Mouse (Mus musculus): ENCODE results near the gene Ece1. TPM values are rescaled to one million over a fixed set of nuclear protein-coding genes. Genes with fewer than 3 reads are reported as not detected.

Gene Ece1
- total and polyA plus RNA-seq, 3 experiments = 27.3 to 120 (median 102) TPM

DNA sequence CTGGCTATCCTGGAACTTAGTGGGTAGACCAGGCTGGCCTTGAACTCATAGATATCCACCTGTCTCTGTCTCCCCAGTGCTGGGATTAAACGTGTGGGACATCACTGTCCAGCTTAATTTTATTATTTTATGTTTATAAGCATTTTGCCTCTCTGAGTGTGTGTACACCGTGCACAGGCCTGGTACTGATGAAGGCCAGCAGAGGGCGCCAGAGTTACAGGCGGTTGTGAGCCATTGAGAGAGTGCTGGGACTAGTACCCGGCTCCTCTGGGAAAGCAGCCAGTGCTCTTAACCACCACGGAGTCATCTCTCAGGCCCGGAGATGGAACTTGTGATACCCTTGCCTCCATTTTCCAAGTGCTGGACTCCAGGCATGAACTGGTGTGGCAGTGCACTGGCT lies 4.9 kb upstream of the Ece1 start:
- Histone ChIP-seq H3K79me2 (replicated peaks; ENCODE audit: control insufficient read depth, insufficient read depth, low read length) (no peaks in the 10 kb centered on the region), H3K4me3 (no peak overlapping the region), H3K27ac (no peak overlapping the region), H3K36me3 (ENCODE audit: control insufficient read depth, insufficient read depth, low read length) (no peaks in the 10 kb centered on the region), H3K9ac (ENCODE audit: low read depth, low read length) (no peak overlapping the region), H3K4me1 (ENCODE audit: control insufficient read depth, insufficient read depth, low read length) (peaks cover 3% of the 10 kb centered on the region), H3K27me3 (ENCODE audit: control insufficient read depth, insufficient read depth, low read length) (no peaks in the 10 kb centered on the region)
- TF ChIP-seq POLR2A (IDR thresholded peaks at IDR 0.05; ENCODE audit: insufficient read depth, low read depth, low read length) = no peak
- TF ChIP-seq CTCF (IDR thresholded peaks at IDR 0.05) = peak; percentile 80
- no peak for TF ChIP-seq EP300 (IDR thresholded peaks at IDR 0.05; ENCODE audit: insufficient read depth, low read depth, low read length)
- DNase-seq = peak in 1 of 2 experiments; percentile 59
- 50% methylated on average over 7 of the region's 7 CpGs for WGBS
- intact Hi-C loops (cut with DNase I) = no loop called here

DNA sequence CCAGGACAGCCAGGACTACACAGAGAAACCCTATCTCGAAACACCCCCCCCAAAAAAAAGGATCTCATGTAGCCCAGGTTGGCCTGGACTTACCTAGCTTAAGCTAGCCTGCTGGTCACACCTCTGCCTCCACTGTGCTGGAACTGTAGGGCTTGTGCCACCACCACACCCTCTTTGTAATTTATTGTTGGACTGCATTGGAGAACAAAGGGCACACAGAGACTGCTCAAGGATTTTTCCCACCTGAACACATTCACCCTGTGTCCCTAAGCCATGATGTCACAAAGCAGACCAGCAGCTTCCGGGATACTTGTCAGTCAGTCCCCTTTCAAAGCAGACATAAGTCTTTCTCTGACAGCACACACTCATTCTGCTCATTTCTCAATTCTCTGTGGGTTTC lies 3.7 kb upstream of the Ece1 start:
- no peak for TF ChIP-seq CTCF (IDR thresholded peaks at IDR 0.05)
- TF ChIP-seq POLR2A (IDR thresholded peaks at IDR 0.05; ENCODE audit: insufficient read depth, low read depth, low read length) = no peak
- no peak for TF ChIP-seq EP300 (IDR thresholded peaks at IDR 0.05; ENCODE audit: insufficient read depth, low read depth, low read length)
- Histone ChIP-seq H3K4me3 (no peak overlapping the region), H3K79me2 (replicated peaks; ENCODE audit: control insufficient read depth, insufficient read depth, low read length) (no peaks in the 10 kb centered on the region), H3K27ac (no peak overlapping the region), H3K36me3 (ENCODE audit: control insufficient read depth, insufficient read depth, low read length) (no peaks in the 10 kb centered on the region), H3K9ac (ENCODE audit: low read depth, low read length) (no peak overlapping the region), H3K27me3 (ENCODE audit: control insufficient read depth, insufficient read depth, low read length) (no peaks in the 10 kb centered on the region), H3K4me1 (ENCODE audit: control insufficient read depth, insufficient read depth, low read length) (peaks cover 1% of the 10 kb centered on the region; the same call in 1 of the 2 replicates)
- DNase-seq = no peak
- WGBS = 70% methylated on average over 2 of the region's 2 CpGs
- intact Hi-C loops (cut with DNase I) = no loop called here

DNA sequence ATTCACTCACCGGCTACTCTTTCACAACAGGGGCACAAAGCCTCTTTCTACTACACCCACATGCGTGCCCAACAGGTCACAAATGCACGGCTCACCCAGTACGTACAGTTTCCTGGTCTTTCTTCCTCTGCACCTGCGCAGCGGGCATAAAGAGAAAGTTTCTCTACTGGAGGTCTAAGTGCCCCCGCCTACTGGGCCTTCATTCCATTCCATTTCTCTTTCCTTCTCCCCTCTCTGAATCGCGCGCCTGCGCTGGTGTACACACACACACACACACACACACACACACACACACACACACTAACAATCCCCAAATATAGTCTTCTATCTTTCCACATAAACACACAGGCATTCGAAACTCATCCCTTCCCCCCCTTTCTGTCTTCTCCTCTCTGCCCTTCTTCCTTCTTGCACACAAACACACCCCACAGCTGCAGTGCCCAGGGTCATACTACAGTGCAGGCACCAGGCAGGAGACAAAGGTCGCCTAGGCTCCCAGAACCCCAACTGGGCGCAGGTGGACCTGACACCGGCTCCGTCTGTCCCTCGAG lies 501 bp upstream of the Ece1 start:
- H3K36me3 ChIP-seq (ENCODE audit: control insufficient read depth, insufficient read depth, low read length) = no peaks in the 10 kb centered on the region
- intact Hi-C loops (cut with DNase I) = no loop called here
- H3K4me1 ChIP-seq (ENCODE audit: control insufficient read depth, insufficient read depth, low read length) = peaks cover 10% of the 10 kb centered on the region
- no peaks in the 10 kb centered on the region for H3K27me3 ChIP-seq (ENCODE audit: control insufficient read depth, insufficient read depth, low read length)
- TF ChIP-seq EP300 (IDR thresholded peaks at IDR 0.05; ENCODE audit: insufficient read depth, low read depth, low read length) = 0 out of 2 replicates have a peak, but pooled peaks have one; percentile 5
- TF ChIP-seq POLR2A (IDR thresholded peaks at IDR 0.05; ENCODE audit: insufficient read depth, low read depth, low read length) = no peak
- TF ChIP-seq CTCF (IDR thresholded peaks at IDR 0.05) = no peak
- H3K4me3 ChIP-seq = peak overlapping the region; percentile 82
- 17% methylated on average over 17 of the region's 17 CpGs for WGBS
- peak overlapping the region; percentile 75 for H3K9ac ChIP-seq (ENCODE audit: low read depth, low read length)
- H3K79me2 ChIP-seq (replicated peaks; ENCODE audit: control insufficient read depth, insufficient read depth, low read length) = no peaks in the 10 kb centered on the region
- DNase-seq = no peak
- peak overlapping the region; percentile 78 for H3K27ac ChIP-seq

DNA sequence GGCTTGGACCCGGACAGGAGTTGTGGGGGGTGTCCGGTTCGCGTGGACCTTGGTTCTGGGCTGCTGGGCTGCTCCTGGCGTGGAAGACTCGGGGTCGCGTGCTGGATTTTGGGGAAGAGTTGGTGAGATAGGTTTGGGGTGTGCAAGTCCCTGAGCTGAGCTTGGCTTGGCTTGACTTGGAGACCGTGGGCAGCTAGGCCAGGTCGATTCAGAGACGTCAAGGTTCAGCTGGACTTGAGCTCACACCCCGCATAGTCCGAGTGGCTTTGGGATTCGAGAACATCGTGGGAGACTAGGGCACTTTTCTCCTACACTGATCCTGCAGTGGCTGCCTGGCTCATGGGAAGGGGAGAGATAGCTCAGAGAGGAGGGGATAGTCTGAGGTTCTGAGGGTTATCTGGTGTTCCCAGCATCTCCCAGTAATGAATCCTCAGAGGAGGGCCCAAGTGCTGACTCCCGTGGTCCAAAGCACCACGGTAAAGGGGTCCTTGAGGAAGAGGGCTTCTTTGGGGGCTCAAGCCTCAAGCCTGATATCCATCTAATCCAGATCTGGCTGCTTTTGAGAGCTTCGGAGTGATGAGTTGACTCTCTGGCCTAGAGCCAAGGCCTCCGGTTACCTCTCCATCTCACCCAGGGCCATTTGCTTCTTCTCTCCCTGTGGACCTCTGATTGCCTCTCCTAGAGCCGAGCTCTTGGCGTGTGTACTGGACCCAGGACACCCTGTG lies 641 bp downstream of the Ece1 start:
- peak overlapping the region; percentile 85 for H3K27ac ChIP-seq
- H3K36me3 ChIP-seq (ENCODE audit: control insufficient read depth, insufficient read depth, low read length) = no peaks in the 10 kb centered on the region
- 12% methylated on average over 21 of the region's 21 CpGs for WGBS
- H3K9ac ChIP-seq (ENCODE audit: low read depth, low read length) = peak overlapping the region; percentile 84
- peak in 1 of 2 experiments; percentile 43 for DNase-seq
- TF ChIP-seq POLR2A (IDR thresholded peaks at IDR 0.05; ENCODE audit: insufficient read depth, low read depth, low read length) (no peak), EP300 (IDR thresholded peaks at IDR 0.05; ENCODE audit: insufficient read depth, low read depth, low read length) (no peak), CTCF (IDR thresholded peaks at IDR 0.05) (no peak)
- no peaks in the 10 kb centered on the region for H3K79me2 ChIP-seq (replicated peaks; ENCODE audit: control insufficient read depth, insufficient read depth, low read length)
- intact Hi-C loops (cut with DNase I) = no loop called here
- H3K4me3 ChIP-seq = peak overlapping the region; percentile 82
- H3K4me1 ChIP-seq (ENCODE audit: control insufficient read depth, insufficient read depth, low read length) = peaks cover 11% of the 10 kb centered on the region
- H3K27me3 ChIP-seq (ENCODE audit: control insufficient read depth, insufficient read depth, low read length) = no peaks in the 10 kb centered on the region

DNA sequence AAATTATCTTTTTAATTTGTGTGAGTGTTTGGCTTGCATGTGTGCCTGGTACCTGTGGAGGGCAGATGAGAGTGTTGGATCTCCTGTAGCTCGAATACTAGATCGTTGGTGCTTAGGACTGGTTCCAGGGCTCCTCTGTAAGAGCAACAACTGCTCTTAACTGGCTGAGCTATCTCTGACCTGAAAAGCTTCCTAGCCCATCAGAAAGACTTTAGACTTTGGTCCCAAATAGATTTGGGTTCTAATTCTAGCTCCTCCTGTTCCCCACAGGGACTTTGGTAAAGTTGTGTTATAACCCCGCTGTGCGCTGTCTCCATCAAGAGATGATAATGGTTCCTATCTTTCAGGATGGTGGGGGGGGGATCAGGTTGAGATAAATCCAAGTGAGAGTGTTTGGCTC lies 2.0 kb downstream of the Ece1 start:
- Histone ChIP-seq H3K4me3 (no peak overlapping the region), H3K27me3 (ENCODE audit: control insufficient read depth, insufficient read depth, low read length) (no peaks in the 10 kb centered on the region), H3K9ac (ENCODE audit: low read depth, low read length) (no peak overlapping the region), H3K27ac (peak overlapping the region; percentile 15; the same call in 1 of the 2 replicates), H3K36me3 (ENCODE audit: control insufficient read depth, insufficient read depth, low read length) (no peaks in the 10 kb centered on the region), H3K4me1 (ENCODE audit: control insufficient read depth, insufficient read depth, low read length) (peaks cover 13% of the 10 kb centered on the region), H3K79me2 (replicated peaks; ENCODE audit: control insufficient read depth, insufficient read depth, low read length) (no peaks in the 10 kb centered on the region)
- 76% methylated on average over 4 of the region's 4 CpGs for WGBS
- intact Hi-C loops (cut with DNase I) = no loop called here
- no peak for TF ChIP-seq EP300 (IDR thresholded peaks at IDR 0.05; ENCODE audit: insufficient read depth, low read depth, low read length)
- no peak for DNase-seq

DNA sequence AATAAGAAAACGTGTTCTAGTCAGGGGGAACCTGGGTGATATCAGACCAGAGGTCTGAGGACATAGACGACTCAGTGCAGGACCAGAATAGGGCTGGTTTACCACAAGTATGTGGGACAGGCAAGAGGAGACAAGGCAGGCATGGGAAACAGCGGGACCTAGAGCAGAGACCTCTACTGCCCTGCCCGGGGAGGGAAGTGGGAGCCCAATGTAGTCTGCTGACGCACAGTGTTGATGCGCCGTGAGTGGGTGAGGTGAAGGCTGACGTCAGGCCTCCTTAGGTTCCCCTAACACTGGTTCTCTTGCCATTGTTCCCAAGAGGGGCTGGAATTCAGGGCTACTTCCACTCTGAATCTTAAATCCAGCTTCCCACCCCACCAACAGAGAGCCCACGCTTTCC lies 2.7 kb downstream of the Ece1 start:
- WGBS = 36% methylated on average over 9 of the region's 9 CpGs
- no peaks in the 10 kb centered on the region for H3K36me3 ChIP-seq (ENCODE audit: control insufficient read depth, insufficient read depth, low read length)
- TF ChIP-seq EP300 (IDR thresholded peaks at IDR 0.05; ENCODE audit: insufficient read depth, low read depth, low read length) (no peak), POLR2A (IDR thresholded peaks at IDR 0.05; ENCODE audit: insufficient read depth, low read depth, low read length) (peak; percentile 49; the same call in 1 of the 2 replicates), CTCF (IDR thresholded peaks at IDR 0.05) (no peak)
- peak overlapping the region; percentile 37 for H3K9ac ChIP-seq (ENCODE audit: low read depth, low read length)
- H3K79me2 ChIP-seq (replicated peaks; ENCODE audit: control insufficient read depth, insufficient read depth, low read length) = no peaks in the 10 kb centered on the region
- H3K27ac ChIP-seq = peak overlapping the region; percentile 2
- peak in 1 of 2 experiments; percentile 51 for DNase-seq
- peaks cover 13% of the 10 kb centered on the region for H3K4me1 ChIP-seq (ENCODE audit: control insufficient read depth, insufficient read depth, low read length)
- no peaks in the 10 kb centered on the region for H3K27me3 ChIP-seq (ENCODE audit: control insufficient read depth, insufficient read depth, low read length)
- intact Hi-C loops (cut with DNase I) = no loop called here
- H3K4me3 ChIP-seq = peak overlapping the region; percentile 33
